ENCODE assay signal across 9 mouse cellular contexts in the genomic region with DNA sequence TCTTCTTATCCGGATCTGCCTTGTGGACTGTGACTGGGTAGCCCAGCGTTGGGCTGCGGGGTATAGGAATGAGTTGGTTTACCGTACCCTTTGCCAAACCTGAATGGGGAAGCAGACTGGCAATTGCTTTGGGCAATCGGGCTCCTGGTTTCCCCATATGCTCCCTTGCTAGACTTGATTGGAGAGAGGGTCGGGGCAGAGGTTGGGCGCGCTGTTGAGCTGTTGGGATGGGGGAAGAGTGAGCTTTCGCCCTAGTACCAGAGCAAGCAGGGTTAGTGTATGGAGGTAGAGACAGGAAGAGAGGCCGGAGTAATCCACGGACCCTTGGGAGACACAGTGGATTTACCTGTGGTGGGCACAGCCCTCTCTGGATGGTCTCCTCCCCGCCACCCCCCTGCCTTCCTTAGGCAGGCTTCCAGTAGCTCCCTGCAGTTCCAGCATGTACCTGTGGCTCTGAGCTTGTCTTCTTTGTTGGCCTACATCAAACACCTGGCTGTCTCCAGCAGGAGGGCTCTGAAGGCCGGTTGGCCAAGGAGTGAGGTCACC. TPM values are rescaled to one million over a fixed set of nuclear protein-coding genes. Genes with fewer than 3 reads are reported as not detected.
DNase-seq lines count a peak whose midpoint lies in the region; ATAC-seq and TF ChIP-seq lines count a peak whose summit lies in the region.
"Had no signal": no experiment of that assay in that cellular context is flagged by ENCODE, and none has a peak within 500 bp of the region (broad histone marks: within the 10 kb centered on the region; RNA-seq: fewer than 3 reads in every experiment).

No protein-coding gene starts in this region.

- TF ChIP-seq POLR2A in thymus, adult 2 months (IDR thresholded peaks at IDR 0.05; ENCODE audit: control insufficient read depth, extremely low read depth, insufficient read depth, low read length, poor library complexity) = no peak

- H3K27me3 ChIP-seq in thymus, adult 2 months (ENCODE audit: control insufficient read depth, insufficient read depth, low read length) = peaks cover 4% of the 10 kb centered on the region; the same call in 1 of the 2 replicates
- H3K27me3 ChIP-seq in hindbrain, postnatal 0 days (ENCODE audit: insufficient read depth, low read length) = no peaks in the 10 kb centered on the region

- DNase-seq in thymus, adult 2 months = no peak
- DNase-seq in thymus, postnatal 0 days (ENCODE audit: low spot score) = no peak
- DNase-seq in embryo, embryonic 9.5 days (ENCODE audit: extremely low spot score) = peak; percentile 63
- peak; percentile 38 for DNase-seq in hindbrain, postnatal 0 days (ENCODE audit: low spot score)
- DNase-seq in lung, postnatal 14 days = peak; percentile 28
- DNase-seq in yolk sac, embryonic 10.5 days (ENCODE audit: low spot score) = peak; percentile 15
- DNase-seq in layer of hippocampus, postnatal 25 days (ENCODE audit: extremely low spot score in 1 of 2, low spot score in 1 of 2) = no peak
- no peak for DNase-seq in left cerebral cortex, postnatal 10 days (ENCODE audit: extremely low spot score in 1 of 2, low spot score in 2 of 2)

- ATAC-seq in hindbrain, postnatal 0 days = peak; percentile 33

- H3K4me2 ChIP-seq in hindbrain, postnatal 0 days (ENCODE audit: low read depth, low read length) = peak overlapping the region; percentile 71

- peaks cover 4% of the 10 kb centered on the region; the same call in 1 of the 2 replicates for H3K4me1 ChIP-seq in thymus, adult 2 months (replicated peaks; ENCODE audit: control insufficient read depth, insufficient read depth, low read length)
- peaks cover 7% of the 10 kb centered on the region for H3K4me1 ChIP-seq in hindbrain, postnatal 0 days (ENCODE audit: insufficient read depth, low read length)

- peak overlapping the region; percentile 86 for H3K9ac ChIP-seq in hindbrain, postnatal 0 days (replicated peaks; ENCODE audit: low read length)

- intact Hi-C loops in left cerebral cortex, postnatal 10 days (cut with DNase I) = loop anchor here (2.0 to 5.0 kb wide), 2 partner anchors 52 to 91 kb away; no protein-coding TSS in a partner anchor

- H3K36me3 ChIP-seq in thymus, adult 2 months (ENCODE audit: control insufficient read depth, insufficient read depth, low read length) = no peaks in the 10 kb centered on the region
- H3K36me3 ChIP-seq in hindbrain, postnatal 0 days (ENCODE audit: insufficient read depth, low read length) = no peaks in the 10 kb centered on the region

- H3K4me3 ChIP-seq in thymus, adult 2 months (ENCODE audit: control insufficient read depth, insufficient read depth, low read length) = peak overlapping the region; percentile 40
- H3K4me3 ChIP-seq in hindbrain, postnatal 0 days (ENCODE audit: low read length) = peak overlapping the region; percentile 78

- no peaks in the 10 kb centered on the region for H3K9me3 ChIP-seq in hindbrain, postnatal 0 days (ENCODE audit: low read length)

- peak overlapping the region; percentile 15; the same call in 1 of the 2 replicates for H3K27ac ChIP-seq in thymus, adult 2 months (ENCODE audit: control insufficient read depth, insufficient read depth, low read length)
- H3K27ac ChIP-seq in hindbrain, postnatal 0 days = peak overlapping the region; percentile 84

- 34% methylated on average over 13 of the region's 13 CpGs for WGBS in thymus, adult 2 months
- 4% methylated on average over 13 of the region's 13 CpGs for WGBS in hindbrain, postnatal 0 days

- no peak for TF ChIP-seq CTCF in thymus, adult 2 months (IDR thresholded peaks at IDR 0.05; ENCODE audit: borderline replicate concordance, control insufficient read depth, extremely low read depth, insufficient read depth, low read length, poor library complexity)
- peak; percentile 33 for TF ChIP-seq CTCF in hindbrain, postnatal 0 days (IDR thresholded peaks at IDR 0.05; ENCODE audit: low read depth)

RNA-seq across cellular contexts. Expression of a gene that starts 1.3 kb away (rescaled TPM):
- polyA plus RNA-seq in thymus, adult 2 months (2012; rRNA removed) = 56.0 and 63.1 TPM in 2 replicates
- polyA plus RNA-seq in thymus, postnatal 0 days (2015; fragmentation: Nextera tagmentation; extraction: Ambion mirVana) = 20.5 and 22.5 TPM in 2 replicates
- total RNA-seq in hindbrain, postnatal 0 days (2014; rRNA removed) = 87.7 and 135 TPM in 2 replicates
- polyA plus RNA-seq in hindbrain, postnatal 0 days (2015; fragmentation: Nextera tagmentation; extraction: Ambion mirVana) = 35.8 and 37.1 TPM in 2 replicates
- total RNA-seq in layer of hippocampus, postnatal 25 days (2021) = 100 to 1,000 TPM; 284 to 286 TPM
- total RNA-seq in left cerebral cortex, postnatal 10 days (2021) = 100 to 1,000 TPM; 289 to 299 TPM

RNA-seq across cellular contexts. Expression of a gene that starts 57.5 kb away (rescaled TPM):
- polyA plus RNA-seq in thymus, adult 2 months (2012; rRNA removed) = 0.12 TPM in 1 of 2 replicates, not detected in the other
- 0.06 TPM in 1 of 2 replicates, not detected in the other for polyA plus RNA-seq in thymus, postnatal 0 days (2015; fragmentation: Nextera tagmentation; extraction: Ambion mirVana)
- total RNA-seq in hindbrain, postnatal 0 days (2014; rRNA removed) = not detected in 2 replicates
- not detected in 2 replicates for polyA plus RNA-seq in hindbrain, postnatal 0 days (2015; fragmentation: Nextera tagmentation; extraction: Ambion mirVana)
- total RNA-seq in layer of hippocampus, postnatal 25 days (2021) = under 1 TPM in 1 of 2 experiments, not detected in 1; 0.44 TPM
- total RNA-seq in left cerebral cortex, postnatal 10 days (2021) = under 1 TPM; 0.24 to 0.30 TPM
- total RNA-seq: common myeloid progenitor, adult 5-6 weeks had no signal

Comparison
In these comparisons a context has a peak if more than half of its experiments do, and no peak if none do; other contexts are left out.
1. DNase-seq: peak in embryo, embryonic 9.5 days (single experiment), hindbrain, postnatal 0 days (single experiment), lung, postnatal 14 days (single experiment) and yolk sac, embryonic 10.5 days (single experiment); none in thymus, adult 2 months (single experiment), thymus, postnatal 0 days (single experiment), layer of hippocampus, postnatal 25 days (0 of 2) and left cerebral cortex, postnatal 10 days (0 of 2).